Mouse (Mus musculus) erythroblast, embryonic 14.5 days (primary cell): ENCODE measurements around the gene Stk10. TPM values are rescaled to one million over a fixed set of nuclear protein-coding genes. Genes with fewer than 3 reads are reported as not detected.

Source experiments
- H3K27me3 ChIP-seq: 2 replicates; pipeline ENCODE4 v1.6.1; 2012; ENCODE audit warnings: inconsistent platforms; ENCODE audit not compliant: control insufficient read depth
- H3K36me3 ChIP-seq: 2 replicates; pipeline ENCODE4 v1.6.1; 2012; ENCODE audit warnings: mild to moderate bottlenecking, inconsistent platforms; ENCODE audit not compliant: control insufficient read depth
- H3K4me1 ChIP-seq: 2 replicates; pipeline ENCODE4 v1.6.1; 2012; ENCODE audit warnings: inconsistent platforms; ENCODE audit not compliant: control insufficient read depth
- H3K4me3 ChIP-seq: replicated peaks from 2 replicates; pipeline ENCODE3; 2012; ENCODE audit warnings: moderate library complexity, mild to moderate bottlenecking, inconsistent platforms
- H3K9me3 ChIP-seq: 2 replicates; pipeline ENCODE4 v1.6.1; 2012; ENCODE audit warnings: low read length, inconsistent platforms, mixed read lengths; ENCODE audit not compliant: control insufficient read depth
- GATA1 ChIP-seq: IDR thresholded peaks from 2 replicates; pipeline ENCODE4 v1.6.1; 2012; ENCODE audit warnings: low read length, inconsistent platforms, mixed read lengths
- TAL1 ChIP-seq: IDR thresholded peaks from 3 replicates; pipeline ENCODE4 v1.6.1; 2012; ENCODE audit warnings: low read length, inconsistent platforms, mixed read lengths
- polyA plus RNA-seq: library from polyadenylated mRNA; stranded (reverse); fragments of >175 nt; gene quantifications from 2 replicates; pipeline ENCODE4 v1.2.3, GENCODE M21; 2012

The Stk10 gene
- polyA plus RNA-seq, 1 experiment = 3.8 TPM

DNA sequence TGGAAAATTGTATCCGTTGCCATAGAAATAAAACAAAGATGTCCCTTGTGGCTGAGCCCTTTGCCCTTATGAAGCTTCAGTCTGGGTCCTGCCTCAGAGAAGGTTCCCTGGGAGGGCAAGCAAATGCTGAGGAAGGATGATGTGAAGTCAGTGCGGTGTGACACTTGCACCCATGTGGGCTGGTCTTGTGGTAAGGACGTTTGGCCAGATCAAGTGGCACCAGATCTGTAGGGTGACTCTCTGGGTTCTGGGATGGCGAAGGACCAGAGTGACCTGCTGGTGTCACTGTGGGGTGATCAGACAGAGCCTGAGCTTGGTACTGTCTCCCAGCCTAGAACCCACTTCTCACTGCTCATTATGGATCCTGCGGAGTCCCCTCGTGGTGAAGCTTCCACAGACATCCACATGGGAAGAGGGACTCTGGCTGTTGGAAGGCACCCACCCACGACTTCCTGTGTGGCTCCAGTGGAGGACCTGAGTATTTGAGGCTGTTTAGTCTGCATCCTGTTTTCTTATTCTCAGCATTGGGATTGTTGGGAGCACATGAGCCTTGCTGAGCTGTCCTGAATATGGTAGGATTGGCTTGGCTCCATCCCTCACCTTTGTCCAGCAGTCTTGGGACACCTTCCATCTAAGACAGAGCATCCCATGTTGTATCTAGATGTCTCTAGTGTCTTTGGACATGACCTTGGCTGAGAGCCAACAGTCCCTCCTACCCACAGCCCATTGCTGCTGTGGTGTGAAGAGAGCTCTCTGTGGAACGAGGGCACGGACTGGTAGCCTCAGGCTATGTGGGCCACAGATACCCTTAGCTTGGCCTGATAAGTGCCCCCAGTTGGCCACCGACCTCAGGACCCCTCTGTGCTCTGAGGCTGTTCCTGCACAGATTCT lies 28.6 kb downstream of the Stk10 start:
- H3K4me3 ChIP-seq = no peak overlapping the region
- peaks cover 70% of the 10 kb centered on the region for H3K36me3 ChIP-seq
- peaks cover 43% of the 10 kb centered on the region for H3K4me1 ChIP-seq
- H3K27me3 ChIP-seq = no peaks in the 10 kb centered on the region
- no peak for TF ChIP-seq GATA1
- no peak for TF ChIP-seq TAL1
- H3K9me3 ChIP-seq = no peaks in the 10 kb centered on the region

DNA sequence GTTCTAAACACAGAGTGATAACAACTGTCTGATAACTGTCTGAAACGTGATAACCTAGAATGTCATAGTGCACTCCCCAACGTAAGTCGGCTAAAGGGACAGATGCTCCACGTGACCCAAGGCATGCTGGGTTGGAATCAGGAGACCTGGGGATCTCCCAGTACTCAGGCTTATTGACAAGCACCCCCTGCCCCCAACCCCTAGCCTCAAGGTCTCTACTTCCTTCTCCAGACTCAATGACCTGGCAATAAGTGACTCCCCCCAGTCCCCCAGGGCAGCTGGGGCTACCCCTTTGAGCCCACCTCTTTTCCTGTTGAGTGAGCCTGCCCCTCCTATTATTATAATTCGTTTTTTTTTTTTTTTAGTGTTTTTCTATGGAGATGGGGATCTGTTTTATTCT lies 29.6 kb downstream of the Stk10 start:
- peaks cover 51% of the 10 kb centered on the region for H3K4me1 ChIP-seq
- no peak overlapping the region for H3K4me3 ChIP-seq
- H3K9me3 ChIP-seq = no peaks in the 10 kb centered on the region
- TF ChIP-seq GATA1 = no peak
- TF ChIP-seq TAL1 = no peak
- H3K27me3 ChIP-seq = no peaks in the 10 kb centered on the region
- H3K36me3 ChIP-seq = peaks cover 69% of the 10 kb centered on the region

DNA sequence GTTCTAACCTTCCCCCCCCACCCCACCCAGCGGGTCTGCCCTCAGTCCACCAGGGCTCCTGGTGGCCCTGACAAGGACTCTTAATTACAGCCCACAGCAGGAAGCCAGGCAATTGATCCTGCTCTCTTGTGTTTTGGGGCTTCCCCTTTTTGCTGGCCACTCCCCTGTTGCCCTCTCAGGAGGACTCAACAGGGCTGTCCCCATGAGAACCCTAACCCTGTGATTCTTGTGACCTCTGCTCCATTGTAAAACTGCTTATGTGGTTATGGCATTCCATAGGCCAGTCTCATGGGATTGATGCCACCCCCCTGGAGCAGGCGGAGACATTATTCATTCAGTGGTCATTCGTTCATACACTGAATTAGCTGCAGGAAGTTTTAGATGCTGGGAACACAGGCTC lies 30.6 kb downstream of the Stk10 start:
- no peaks in the 10 kb centered on the region for H3K9me3 ChIP-seq
- H3K4me1 ChIP-seq = peaks cover 49% of the 10 kb centered on the region
- H3K4me3 ChIP-seq = no peak overlapping the region
- H3K36me3 ChIP-seq = peaks cover 66% of the 10 kb centered on the region
- H3K27me3 ChIP-seq = no peaks in the 10 kb centered on the region
- TF ChIP-seq TAL1 (no peak), GATA1 (no peak)

- TF ChIP-seq GATA1 (no peak), TAL1 (no peak)
- no peak overlapping the region for H3K4me3 ChIP-seq
- H3K27me3 ChIP-seq = no peaks in the 10 kb centered on the region
- no peaks in the 10 kb centered on the region for H3K9me3 ChIP-seq
- H3K4me1 ChIP-seq = peaks cover 47% of the 10 kb centered on the region
- peaks cover 62% of the 10 kb centered on the region for H3K36me3 ChIP-seq
Observed at GRCm38 (mm10) chr11:32564629-32565028, 31.5 kb downstream of the Stk10 start.

- Histone ChIP-seq H3K4me3 (no peak overlapping the region), H3K4me1 (peaks cover 47% of the 10 kb centered on the region), H3K36me3 (peaks cover 57% of the 10 kb centered on the region), H3K27me3 (no peaks in the 10 kb centered on the region), H3K9me3 (no peaks in the 10 kb centered on the region)
- no peak for TF ChIP-seq GATA1
- TF ChIP-seq TAL1 = no peak
Observed at GRCm38 (mm10) chr11:32565088-32565487, 32.0 kb downstream of the Stk10 start.

DNA sequence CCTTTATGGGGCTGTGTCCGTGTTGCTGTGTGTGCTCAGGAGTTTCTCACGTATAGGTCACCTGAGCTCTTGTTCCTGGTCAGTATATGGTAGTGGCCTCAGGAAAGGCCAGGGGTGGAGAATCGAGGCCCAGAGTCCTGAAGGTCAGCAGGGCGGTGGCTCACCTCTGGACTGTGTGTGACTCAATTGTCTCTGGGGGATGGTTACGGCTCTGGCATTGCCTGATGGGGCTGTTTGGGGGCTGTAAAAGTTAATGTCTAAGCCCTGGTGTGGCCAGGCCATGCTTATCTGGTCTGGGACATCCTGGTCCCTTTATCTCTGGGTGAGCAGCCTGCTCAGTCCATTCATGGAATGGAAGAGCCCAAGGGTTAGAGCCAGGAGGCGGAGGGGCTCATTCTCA lies 33.1 kb downstream of the Stk10 start:
- Histone ChIP-seq H3K36me3 (peaks cover 51% of the 10 kb centered on the region), H3K9me3 (no peaks in the 10 kb centered on the region), H3K4me1 (peaks cover 49% of the 10 kb centered on the region), H3K27me3 (no peaks in the 10 kb centered on the region), H3K4me3 (no peak overlapping the region)
- TF ChIP-seq GATA1 (no peak), TAL1 (no peak)

DNA sequence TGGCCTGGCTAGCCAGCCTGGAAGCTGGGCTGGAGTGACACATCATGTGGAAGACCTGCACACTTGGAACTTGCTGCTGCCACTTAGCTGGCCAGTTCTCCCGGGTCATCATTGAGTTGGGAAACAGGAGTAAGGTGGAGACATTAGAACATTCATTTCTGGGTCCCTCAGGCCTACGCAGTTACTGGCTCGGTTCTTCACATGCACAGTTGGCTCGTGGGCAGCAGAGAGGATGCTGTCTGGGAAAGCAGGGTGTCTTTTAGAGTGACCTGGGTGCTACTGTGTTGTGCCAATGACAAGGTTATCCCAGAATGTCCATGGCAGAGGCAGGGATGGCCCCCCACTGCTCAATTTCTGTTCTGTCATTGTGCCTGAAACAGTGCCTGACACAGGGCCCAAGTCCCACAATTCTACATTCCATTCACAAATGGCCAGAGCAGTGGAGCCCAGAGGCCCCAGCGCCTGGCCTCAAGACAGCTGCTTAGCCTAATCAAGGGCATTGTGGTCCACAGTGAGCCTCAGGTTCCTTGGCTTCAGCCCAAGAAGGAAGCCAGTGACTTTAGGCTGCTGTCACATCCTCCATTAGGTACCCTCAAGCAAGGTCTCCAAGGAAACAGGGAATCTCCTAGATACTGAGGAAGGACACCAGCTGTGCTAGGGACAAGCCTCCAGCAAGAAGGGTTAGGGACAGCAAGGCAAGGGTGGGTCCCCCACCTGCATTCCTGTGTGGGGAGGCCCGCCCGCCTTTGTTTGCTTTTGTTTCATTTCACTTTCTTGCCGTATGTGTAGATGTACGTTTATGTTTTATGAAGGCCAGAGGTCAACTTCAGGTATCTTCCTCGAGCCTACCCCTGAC lies 34.1 kb downstream of the Stk10 start:
- H3K4me3 ChIP-seq = no peak overlapping the region
- peaks cover 50% of the 10 kb centered on the region for H3K36me3 ChIP-seq
- no peaks in the 10 kb centered on the region for H3K27me3 ChIP-seq
- H3K9me3 ChIP-seq = no peaks in the 10 kb centered on the region
- no peak for TF ChIP-seq GATA1
- no peak for TF ChIP-seq TAL1
- H3K4me1 ChIP-seq = peaks cover 47% of the 10 kb centered on the region

DNA sequence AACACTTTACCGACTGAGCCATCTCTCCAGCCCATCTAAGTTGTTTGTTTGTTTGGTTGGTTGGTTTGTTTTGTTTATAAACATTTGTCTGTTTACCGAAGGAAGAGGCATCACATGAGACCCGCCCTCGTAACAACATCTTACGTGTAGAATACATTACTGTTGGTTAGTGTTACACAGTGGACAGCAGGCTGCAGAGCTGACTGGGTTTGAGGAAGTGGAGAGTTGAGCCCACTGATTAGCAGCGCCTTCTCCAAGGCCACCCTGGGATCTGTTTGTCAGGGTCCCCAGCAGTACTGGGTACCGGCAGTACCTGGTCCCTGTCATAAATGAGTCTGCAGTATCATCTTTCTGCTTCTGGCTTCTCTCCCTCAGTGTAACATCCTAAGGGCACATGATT lies 35.0 kb downstream of the Stk10 start:
- no peaks in the 10 kb centered on the region for H3K9me3 ChIP-seq
- H3K4me1 ChIP-seq = peaks cover 45% of the 10 kb centered on the region
- no peaks in the 10 kb centered on the region for H3K27me3 ChIP-seq
- no peak overlapping the region for H3K4me3 ChIP-seq
- H3K36me3 ChIP-seq = peaks cover 43% of the 10 kb centered on the region
- TF ChIP-seq TAL1 (no peak), GATA1 (no peak)
